Mouse (Mus musculus): ENCODE data around the gene Ikzf5.
"Not testable (repeated sequence)": the region's sequence is repeated elsewhere in the genome, so short reads cannot be mapped to it uniquely, and the experiment has no call there.

Gene Ikzf5

DNA sequence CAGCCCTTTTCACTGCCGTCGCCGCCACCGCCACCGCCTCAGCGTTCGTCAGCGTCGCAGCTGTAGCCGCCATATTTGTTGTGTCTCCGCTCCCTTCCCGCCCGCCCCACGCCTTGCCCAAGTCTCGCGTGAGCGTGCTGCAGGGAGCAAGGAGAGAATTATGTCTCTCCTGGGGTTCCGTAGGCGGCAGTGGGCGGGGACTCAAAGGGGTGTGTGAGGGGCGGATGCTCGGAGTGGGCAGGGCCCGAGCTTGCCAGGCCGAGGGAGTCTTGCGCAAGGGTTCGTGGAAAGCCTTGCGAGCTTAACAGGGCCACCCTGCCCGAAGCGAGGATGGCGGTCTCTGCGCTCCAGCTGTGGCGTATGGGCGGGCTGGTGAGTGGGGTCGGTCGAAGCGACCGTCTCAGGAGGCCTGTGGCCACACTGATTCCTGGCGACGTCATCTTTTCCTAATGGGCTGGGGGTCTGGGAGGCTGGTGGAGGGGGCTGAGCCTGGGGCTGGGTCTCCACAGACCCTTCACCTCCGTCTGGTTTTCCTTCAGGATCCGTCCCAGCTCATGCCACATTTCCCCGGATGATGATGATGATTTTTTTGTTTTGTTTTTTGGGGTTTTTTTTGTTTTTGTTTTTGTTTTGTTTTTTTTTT is at the start of gene Ikzf5, which contains the start of gene Acadsb:
TSS of gene Ikzf5 (minus strand) at position 106 of the 643 bp plus-strand sequence.
TSS of gene Acadsb (plus strand) at position 186 of the 643 bp plus-strand sequence.
- DNase-seq (ENCODE audit: low read depth, low spot score) = peak; percentile 97

DNA sequence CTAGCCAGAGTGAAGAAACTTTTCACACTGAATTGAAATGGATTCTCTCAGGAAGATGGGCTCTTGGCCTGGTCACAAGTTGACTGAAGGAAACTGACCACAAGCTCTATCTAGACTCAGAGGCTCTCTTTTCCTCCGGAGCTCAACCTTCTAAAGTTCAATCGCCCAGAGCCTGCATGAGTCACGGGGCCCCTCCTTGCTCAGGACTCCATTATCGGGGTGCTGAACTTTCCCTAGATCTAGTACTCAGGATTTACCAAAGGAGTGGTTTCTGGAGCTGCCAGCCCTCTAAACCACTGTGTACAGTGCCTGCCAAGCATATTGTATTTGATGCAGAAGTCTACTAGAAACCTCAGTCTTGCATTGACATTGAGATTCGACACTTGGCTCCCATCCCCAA is 46.4 kb upstream of the Ikzf5 start:
- DNase-seq (ENCODE audit: low read depth, low spot score) = no peak

DNA sequence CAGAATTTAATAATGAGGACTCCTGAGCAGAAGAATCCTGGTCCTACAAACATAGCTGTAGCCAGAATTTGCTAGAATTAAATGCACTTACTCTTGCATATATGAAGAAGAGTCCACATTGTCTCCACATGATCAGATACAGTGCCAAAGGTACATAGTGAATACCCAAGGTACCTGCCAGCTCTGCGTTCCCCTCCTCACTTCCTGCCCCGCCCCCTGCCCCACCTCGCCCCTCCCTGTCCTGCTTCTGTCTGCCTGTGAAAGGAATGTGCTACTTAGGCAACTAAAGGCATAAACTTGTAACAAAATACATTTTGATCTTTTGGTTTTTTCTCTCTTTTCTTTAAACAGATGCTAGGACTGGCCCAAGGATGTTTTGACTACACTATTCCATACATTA is 26.7 kb upstream of the Ikzf5 start:
- no peak for DNase-seq (ENCODE audit: low read depth, low spot score)

DNA sequence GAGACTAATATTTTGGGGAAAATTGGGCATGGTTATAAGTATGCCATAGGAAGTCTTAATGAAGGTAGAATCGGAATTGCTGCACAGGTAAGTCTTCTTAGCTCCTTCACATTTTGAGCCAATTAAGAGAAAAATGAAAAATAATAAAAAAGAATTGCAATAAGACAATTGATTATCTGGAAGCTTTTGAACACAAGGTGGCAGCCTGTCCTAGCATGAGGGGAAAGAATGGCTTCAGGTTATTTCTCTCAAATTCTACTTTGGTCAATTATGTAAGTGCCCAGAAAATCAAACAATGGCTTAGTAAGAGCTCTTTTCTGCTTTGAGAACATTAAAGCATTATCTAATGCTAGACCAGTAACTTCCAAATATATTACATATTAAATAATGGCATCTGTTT is 24.0 kb upstream of the Ikzf5 start:
- DNase-seq (ENCODE audit: low read depth, low spot score) = no peak

DNA sequence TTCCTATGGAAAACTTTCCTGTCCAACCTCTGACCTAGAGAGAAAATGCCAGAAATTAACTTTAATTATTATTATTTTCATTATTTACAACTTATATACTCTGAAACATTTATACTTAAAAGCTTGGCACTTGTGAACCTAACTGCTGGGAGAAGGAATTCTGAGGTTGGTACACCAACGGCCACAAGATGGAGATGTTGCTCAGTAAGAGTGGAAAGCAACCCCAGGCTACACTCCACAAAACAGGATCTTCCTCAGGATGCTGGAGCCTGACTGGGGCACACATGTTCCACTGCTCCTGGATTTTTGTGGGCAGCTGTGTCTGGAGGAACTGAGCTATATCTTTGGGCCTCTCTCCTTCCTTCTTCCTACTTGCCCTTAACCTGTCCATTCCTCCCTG is 21.9 kb upstream of the Ikzf5 start:
- peak; percentile 70 for DNase-seq (ENCODE audit: low read depth, low spot score)

DNA sequence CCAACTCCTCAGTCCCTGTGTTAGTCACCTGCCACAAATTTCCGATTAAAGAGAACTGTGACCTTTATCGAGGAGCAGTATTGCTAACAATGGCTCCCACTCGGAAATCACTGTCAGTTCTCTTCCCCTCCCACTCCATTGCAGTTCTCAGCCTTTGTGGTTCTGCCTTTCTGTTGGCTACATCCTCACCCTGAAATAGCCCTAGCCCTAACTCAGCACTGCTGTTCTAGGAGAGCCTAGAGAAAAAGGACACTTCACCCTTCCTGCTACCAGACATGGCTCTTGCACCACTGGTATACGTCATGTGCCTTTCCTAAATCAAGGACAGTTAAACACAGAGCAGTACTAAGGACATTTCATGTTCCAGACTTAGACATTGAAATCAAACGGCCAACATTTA is 17.0 kb upstream of the Ikzf5 start:
- DNase-seq (ENCODE audit: low read depth, low spot score) = no peak

DNA sequence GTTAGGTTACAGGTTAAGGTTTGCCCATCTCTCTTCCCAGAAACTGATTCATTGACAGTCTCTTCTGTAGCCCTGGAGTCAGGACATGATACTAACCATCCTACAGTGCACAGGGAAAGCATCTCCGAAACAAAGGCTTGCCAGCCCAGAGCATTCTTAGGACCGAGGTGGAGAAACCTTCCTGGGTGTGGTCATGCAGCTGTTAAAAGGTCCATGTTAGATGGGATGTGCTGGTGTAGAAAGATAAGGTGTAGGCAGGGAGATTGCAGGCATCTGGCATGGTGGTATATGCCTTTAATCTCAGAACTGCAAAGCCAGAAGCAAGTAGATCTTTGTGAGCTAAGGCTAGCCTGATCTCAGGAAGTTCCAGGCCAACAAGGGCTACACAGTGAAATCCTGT is 14.6 kb upstream of the Ikzf5 start:
- DNase-seq (ENCODE audit: low read depth, low spot score) = no peak

DNA sequence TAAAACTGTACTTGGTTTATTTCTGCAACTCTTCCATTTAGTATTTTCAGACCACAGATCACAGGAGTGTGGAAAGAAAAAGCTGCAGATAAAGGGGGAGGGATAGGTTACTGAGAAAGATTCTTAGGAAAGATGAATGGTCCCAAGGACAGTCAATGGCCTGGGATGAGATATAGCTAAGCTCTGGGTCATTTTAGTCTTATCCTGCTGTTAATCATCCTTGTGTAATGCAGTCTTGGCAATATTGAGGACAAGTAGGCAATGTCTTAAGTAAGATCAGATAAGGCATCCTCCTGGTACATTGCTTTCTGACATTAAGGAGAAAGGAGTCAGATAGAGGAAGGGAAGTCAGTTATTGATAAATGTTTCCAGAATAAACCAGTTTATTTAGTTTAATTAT is 7.3 kb upstream of the Ikzf5 start:
- DNase-seq (ENCODE audit: low read depth, low spot score) = no peak

DNA sequence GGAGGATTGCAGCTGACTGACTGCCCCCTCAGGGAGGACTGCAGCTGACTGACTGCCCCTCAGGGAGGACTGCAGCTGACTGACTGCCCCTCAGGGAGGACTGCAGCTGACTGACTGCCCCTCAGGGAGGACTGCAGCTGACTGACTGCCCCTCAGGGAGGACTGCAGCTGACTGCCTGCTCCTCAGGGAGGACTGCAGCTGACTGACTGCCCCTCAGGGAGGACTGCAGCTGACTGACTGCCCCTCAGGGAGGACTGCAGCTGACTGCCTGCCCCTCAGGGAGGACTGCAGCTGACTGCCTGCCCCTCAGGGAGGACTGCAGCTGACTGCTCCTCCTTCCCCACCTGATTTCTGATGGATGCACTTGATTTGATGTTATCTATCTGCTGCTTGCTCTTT is 6.4 kb upstream of the Ikzf5 start:
- not testable (repeated sequence) for DNase-seq (ENCODE audit: low read depth, low spot score)

DNA sequence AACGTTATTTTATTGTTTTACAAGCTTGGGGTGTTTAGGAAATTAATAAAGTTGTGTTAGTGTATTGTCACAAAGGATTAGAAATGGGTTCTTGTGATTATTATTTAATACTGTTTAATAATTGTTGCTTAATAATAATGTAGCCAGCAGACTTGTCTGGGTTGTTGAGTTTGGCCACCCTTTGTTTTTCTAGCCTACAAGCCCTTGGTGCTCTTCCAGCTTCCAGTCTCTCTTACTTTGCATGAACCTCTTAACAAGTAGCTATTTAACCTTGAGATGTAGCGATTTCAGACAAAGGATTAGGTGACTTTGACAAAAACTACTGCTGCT is 1.6 kb upstream of the Ikzf5 start:
- no peak for DNase-seq (ENCODE audit: low read depth, low spot score)

DNA sequence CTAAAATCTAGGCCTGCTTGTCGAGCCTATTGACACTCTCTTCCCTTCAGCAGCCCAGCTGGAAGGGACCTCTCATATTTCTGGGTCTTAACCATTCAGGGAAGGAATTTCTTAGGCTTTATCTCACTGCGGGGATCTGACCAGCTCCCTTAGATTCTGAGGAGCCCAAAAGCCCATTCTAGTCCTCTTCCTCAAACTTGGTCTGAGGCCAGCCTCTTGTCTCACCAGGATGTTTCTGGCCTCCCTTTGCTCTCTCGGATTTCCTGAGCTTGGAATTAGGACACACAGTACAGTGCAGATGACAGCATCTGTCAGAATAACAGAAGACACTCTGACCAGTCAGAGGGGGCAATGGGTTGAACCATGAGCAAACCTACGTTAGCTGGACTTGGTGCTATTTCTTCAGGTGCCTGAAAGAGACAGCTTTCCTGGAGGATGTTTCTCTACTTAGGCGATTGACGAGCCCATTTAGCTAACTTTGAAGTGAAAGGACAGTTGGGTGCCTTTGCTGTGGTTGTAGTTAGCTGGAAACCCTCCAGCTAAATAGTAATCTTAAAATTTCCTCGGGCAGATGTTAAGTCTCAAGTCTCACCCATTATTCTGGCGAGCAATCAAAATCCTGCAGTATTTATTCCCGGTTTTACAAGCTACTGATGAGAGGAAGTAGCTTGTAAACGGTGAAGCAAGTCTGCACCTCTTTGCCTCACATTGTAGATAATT is 1.1 kb upstream of the Ikzf5 start:
- peak; percentile 31 for DNase-seq (ENCODE audit: low read depth, low spot score)

DNA sequence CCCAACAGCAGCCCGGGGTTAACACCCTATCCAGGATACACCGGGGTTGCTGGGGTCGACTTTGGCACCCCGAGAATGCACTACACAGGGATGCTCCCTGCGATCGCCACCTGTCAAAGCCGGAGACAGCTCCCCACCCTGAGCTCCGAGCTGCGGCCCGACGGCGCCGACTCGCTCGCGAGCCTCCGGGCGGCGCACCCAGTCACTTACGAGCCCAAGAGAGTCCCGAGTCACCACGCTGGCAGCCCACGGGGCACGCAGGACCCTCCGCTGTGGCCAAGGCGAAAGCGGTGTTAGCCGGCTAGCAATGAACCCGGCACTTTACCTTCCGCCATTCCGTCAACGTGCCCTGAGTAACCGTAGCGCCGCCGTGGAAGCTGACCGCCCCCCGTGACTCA is 334 bp downstream of the Ikzf5 start:
- DNase-seq (ENCODE audit: low read depth, low spot score) = no peak

DNA sequence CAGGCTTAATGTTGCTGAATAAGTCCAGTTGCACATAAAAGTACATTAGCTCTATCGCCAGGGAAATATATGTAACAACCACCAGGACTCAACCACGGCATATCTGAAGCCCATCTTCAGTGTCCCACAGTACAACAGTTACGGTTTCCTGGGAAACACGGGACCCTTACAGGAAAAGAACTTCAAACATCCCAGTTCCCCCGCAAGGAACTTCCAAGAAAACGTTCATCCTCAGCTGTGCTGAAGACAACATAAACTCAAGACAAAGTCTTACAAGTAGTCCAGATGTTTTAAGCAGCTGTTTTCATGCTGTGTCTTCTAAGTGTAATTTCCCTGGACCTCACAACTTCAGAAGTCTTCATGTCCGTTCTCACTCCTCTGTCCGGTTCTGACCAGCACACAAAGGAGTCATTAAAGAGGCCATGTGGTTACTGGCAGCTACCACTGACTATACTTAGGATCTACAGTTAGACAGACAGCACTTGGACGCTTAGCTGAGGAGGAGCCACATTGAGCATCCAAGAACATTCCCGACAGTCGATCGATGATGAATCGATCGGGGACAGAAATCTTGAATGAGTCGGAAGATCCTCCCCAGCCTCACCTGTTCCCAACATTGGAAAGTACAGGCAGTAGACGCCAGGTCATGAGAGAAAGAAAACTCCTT is 867 bp downstream of the Ikzf5 start:
- DNase-seq (ENCODE audit: low read depth, low spot score) = peak; percentile 61

DNA sequence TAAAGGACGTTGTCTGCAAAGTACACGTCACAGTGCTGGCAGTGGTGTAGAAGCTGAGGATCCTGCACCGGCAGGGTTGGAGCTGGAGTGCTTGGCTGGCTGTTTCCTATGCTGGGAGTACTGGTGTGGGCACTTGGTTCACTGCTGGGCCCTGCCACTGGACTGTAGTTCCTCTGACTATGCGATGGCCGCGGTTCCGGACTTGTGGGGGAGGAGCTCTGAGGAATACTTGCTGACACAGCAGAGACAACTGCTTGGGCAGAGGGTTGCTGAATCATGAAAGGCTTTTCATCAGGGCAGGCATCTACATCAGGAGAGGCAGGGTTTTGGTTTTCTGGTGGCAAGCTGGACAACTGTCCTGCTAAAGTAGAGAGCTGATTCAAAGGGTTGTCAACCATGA is 18.6 kb downstream of the Ikzf5 start:
- DNase-seq (ENCODE audit: low read depth, low spot score) = not testable (repeated sequence)

DNA sequence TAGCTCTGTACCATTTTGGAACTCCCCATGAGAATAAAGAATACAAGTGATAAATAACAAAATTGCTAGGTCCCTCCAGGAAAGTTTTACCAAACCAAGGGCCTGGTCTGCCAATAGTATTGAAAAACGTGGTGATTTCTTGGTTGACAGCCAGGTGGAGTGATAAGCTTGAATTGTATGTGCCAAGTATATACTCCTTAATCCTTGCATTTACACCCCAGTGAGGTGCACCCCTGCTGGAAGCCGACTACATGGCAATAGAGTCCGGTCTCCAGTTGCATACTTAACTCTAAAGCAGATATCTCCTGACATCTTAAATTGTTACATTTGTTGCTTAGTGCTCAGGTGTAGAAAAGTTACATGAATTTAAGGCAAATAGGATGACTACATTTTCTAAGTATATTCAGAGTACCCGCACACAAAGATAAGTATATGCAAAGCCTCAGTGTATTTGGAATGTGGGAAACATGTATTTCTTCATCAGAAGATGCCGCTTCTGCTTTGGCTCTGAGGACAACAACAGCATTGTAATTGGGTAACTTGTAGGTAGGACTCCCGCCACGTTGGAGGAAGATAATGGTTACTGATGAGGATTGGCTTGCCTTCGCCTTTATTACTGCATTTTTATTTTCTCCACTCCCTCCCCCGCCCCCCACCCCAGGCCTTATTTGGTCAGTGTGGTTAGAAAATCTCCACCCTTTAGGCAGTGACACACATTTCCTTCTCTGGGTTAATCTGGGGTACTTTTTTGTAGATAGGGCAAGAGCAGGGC is 38.3 kb downstream of the Ikzf5 start:
- DNase-seq (ENCODE audit: low read depth, low spot score) = peak; percentile 58

DNA sequence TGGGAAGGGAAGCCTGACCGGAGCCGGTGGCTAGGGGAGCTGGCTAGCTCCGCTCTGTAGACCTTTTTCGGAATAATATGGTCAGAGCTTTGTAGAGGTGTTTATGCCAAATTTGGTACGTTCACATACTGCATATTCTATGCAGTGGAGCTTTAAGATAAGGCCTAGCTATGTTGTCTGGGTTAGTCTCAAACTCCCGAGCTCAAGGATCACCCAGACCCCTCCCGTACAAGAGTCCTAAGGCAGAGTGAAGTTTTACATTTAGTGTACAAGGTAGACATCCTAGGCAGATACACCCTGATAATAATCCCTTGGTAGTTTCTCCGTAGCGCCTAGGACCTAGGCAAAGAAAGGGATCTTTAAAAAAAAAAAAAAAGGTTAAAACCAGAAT is 38.9 kb downstream of the Ikzf5 start:
- no peak for DNase-seq (ENCODE audit: low read depth, low spot score)

DNA sequence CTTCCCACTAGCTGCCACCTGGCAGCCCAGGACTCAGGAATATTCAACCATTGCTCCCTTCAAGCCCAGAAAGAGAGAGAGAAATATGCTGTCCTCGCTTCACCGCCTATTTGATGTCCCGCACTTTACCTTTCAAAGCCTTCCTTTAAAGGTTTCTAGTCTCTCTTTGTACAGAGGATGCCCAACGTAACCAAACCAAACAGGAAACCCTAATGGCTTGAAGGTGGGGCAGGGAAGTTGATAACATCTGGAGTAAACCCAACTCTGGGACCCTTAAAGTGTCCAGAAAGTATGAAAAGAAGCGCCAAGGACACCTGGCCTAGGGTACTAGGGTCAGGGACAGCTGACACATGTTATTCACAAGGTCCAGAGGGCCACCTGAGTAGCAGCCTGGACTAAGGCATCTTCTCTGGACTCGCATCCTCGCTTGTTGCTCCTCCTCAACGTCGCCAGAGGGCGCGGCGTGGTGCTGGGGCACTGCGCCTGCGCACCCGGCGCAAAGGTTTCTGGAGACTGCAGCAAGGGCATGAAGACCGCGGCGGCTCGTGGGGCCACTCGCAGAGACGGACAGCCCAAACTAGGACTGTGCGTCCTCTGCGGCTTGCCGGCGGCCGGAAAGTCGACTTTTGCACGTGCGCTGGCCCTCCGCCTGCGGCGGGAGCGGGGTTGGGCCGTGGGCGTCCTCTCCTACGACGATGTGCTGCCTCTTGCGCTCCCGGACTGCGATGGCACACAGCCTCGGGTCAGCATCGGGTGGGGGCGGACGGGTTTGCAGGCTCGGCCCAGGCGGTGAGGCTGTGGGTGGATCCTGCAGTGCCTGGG is 39.5 kb downstream of the Ikzf5 start, which contains the start of gene Pstk:
TSS of gene Pstk (plus strand) at position 494 of the 822 bp plus-strand sequence.
- DNase-seq (ENCODE audit: low read depth, low spot score) = peak; percentile 86

DNA sequence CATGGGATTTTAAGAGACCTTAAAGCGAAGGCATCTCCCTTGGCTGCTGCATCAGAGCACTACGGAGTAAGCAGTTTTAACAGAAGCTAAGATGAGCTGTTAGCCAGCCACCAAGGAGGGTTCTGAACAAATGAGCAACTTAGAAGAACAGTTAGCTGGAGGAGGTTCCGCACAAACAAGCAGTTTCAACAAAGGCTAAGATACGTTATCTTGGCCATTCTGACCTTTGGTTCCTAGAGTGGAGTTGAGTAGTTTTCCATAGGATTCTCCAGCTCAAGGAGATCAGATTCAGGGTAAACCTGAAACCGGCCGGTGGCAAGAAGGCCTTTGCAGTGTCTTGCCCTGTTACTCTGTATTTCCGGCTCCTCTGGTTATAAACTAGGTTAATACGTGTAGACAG is 46.2 kb downstream of the Ikzf5 start:
- no peak for DNase-seq (ENCODE audit: low read depth, low spot score)

DNA sequence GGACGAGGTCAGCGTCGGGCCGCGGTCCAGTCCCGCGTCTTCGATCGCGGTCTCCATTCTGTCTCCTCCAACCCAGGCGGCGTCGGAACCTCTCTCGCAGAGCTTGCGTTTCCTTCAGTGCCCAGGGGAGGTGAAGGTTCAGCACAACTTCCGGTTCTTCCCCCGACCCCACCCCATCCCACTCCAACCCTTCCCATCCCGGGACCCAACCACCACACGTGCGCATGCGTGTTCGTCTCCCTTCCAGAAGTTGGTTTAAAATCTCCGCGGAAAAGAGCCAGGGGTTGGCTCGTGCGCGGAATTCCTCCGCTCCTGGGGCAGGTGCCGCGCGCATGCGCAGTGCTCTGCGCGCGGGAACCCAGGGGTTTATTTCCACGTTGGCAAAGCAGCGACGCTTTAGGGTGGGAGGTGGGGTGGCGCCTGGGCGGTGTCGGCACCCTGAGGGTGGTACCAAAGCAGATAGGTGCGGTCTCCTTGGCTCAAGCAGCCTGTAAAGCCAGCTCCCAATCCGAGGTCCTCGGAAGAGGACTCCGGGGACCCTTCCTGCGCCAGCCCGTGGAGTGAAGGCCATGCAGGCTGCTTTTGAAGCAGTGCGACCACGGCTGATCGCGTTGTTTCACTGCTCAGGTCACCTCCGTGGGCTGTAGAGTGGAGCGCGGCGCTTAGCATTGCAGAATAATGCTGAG is 47.6 kb downstream of the Ikzf5 start, which contains the start of gene 2310057M21Rik:
TSS of gene 2310057M21Rik (minus strand) at position 145 of the 686 bp plus-strand sequence.
- DNase-seq (ENCODE audit: low read depth, low spot score) = peak; percentile 98

DNA sequence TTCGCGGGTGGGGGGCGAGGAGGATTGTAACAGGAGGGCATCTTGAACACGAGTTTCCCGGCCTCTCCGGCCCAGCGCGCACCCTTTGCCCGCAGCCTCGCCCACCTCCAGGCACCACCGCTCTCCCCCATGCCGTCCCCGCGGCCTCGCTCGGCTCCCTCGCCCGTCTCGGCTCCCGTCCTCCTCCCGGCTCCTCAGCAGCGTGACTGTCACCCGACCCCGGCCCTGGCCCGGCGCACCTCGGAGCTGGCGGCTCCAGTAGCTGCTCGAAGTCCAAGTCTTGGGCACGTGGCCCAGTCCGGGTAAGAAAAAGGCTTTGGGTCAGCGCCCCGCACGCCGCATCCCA is 48.1 kb downstream of the Ikzf5 start:
- no peak for DNase-seq (ENCODE audit: low read depth, low spot score)

DNA sequence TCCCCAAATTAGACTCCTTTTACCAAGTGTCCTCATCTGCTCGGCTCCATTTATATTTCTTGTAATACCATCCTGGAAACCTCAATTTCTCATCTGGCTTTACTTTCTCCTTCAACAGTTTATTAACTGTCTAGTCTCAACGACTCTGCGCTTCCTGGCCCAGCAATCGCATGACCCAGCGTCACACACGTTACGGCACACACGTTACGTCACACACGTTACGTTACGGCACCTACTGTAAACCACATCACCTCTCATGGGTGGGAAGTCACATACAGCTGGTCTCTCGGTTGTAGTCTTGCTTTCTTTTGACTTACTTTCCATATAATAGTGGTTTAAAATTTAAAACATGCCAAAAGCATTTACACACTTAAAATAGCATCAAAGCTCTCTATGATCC is 54.2 kb downstream of the Ikzf5 start:
- DNase-seq (ENCODE audit: low read depth, low spot score) = no peak
